Mouse (Mus musculus): ENCODE measurements around the gene Naip2.
"Not testable (repeated sequence)": the region's sequence is repeated elsewhere in the genome, so short reads cannot be mapped to it uniquely, and the experiment has no call there.

DNA sequence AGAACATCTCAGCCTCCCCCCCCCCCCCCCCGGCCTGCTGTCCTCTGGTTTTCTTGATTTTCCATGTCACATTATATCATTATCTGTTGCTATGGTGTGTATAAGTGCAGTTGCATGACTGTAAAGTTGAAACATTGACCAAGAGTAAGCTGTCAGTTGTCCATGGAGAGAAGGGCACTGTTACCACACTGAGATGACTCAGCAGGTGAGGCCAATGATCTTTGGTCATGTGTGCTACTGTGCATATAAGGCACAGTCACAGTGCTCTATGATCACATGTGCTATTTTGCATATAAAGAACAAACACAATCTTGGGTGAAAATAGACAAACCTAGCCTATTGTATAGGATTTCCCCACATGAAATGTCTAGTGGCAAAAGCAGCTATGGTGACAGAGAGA, 11.8 kb upstream of the Naip2 start:
- not testable (repeated sequence) for TF ChIP-seq CTCF, POLR2A (IDR thresholded peaks at IDR 0.05; ENCODE audit: extremely low read depth, insufficient read depth, low read length)

Data from cortical plate, adult 2 months (tissue).